Mouse (Mus musculus): ENCODE results near the gene Magi2. TPM values are rescaled to one million over a fixed set of nuclear protein-coding genes. Genes with fewer than 3 reads are reported as not detected.

The Magi2 gene
- polyA plus RNA-seq, 1 experiment from 2014 or later: 3.3 TPM

GRCm38 (mm10) chr5:20676193-20676871 is 1449.5 kb downstream of the Magi2 start:
- Histone ChIP-seq H3K4me1 (peaks cover 40% of the 10 kb centered on the region), H3K36me3 (no peaks in the 10 kb centered on the region), H3K27ac (peak overlapping the region; percentile 80), H3K9me3 (replicated peaks) (no peaks in the 10 kb centered on the region), H3K27me3 (ENCODE audit: low read depth, poor library complexity, severe bottlenecking) (no peaks in the 10 kb centered on the region), H3K4me3 (no peak overlapping the region)
- WGBS: 7% methylated on average over 7 of the region's 7 CpGs
- peak; percentile 47 for DNase-seq (ENCODE audit: low spot score)

GRCm38 (mm10) chr5:20677246-20677645 is 1450.4 kb downstream of the Magi2 start:
- WGBS: 76% methylated on average over 3 of the region's 3 CpGs
- no peaks in the 10 kb centered on the region for H3K27me3 ChIP-seq (ENCODE audit: low read depth, poor library complexity, severe bottlenecking)
- H3K4me3 ChIP-seq: no peak overlapping the region
- no peaks in the 10 kb centered on the region for H3K9me3 ChIP-seq (replicated peaks)
- H3K36me3 ChIP-seq: no peaks in the 10 kb centered on the region
- no peak for DNase-seq (ENCODE audit: low spot score)
- H3K27ac ChIP-seq: no peak overlapping the region
- H3K4me1 ChIP-seq: peaks cover 48% of the 10 kb centered on the region

GRCm38 (mm10) chr5:20678573-20678972 is 1451.7 kb downstream of the Magi2 start:
- WGBS: 44% methylated on average over 3 of the region's 3 CpGs
- H3K4me3 ChIP-seq: no peak overlapping the region
- H3K9me3 ChIP-seq (replicated peaks): no peaks in the 10 kb centered on the region
- H3K36me3 ChIP-seq: no peaks in the 10 kb centered on the region
- H3K27ac ChIP-seq: no peak overlapping the region
- no peaks in the 10 kb centered on the region for H3K27me3 ChIP-seq (ENCODE audit: low read depth, poor library complexity, severe bottlenecking)
- H3K4me1 ChIP-seq: peaks cover 48% of the 10 kb centered on the region
- no peak for DNase-seq (ENCODE audit: low spot score)

GRCm38 (mm10) chr5:20679920-20680319 is 1453.1 kb downstream of the Magi2 start:
- Histone ChIP-seq H3K4me3 (no peak overlapping the region), H3K36me3 (no peaks in the 10 kb centered on the region), H3K27me3 (ENCODE audit: low read depth, poor library complexity, severe bottlenecking) (no peaks in the 10 kb centered on the region), H3K27ac (no peak overlapping the region), H3K4me1 (peaks cover 40% of the 10 kb centered on the region), H3K9me3 (replicated peaks) (no peaks in the 10 kb centered on the region)
- DNase-seq (ENCODE audit: low spot score): no peak
- WGBS: 95% methylated on average over 6 of the region's 6 CpGs

GRCm38 (mm10) chr5:20680833-20681530 is 1454.1 kb downstream of the Magi2 start:
- no peak overlapping the region for H3K27ac ChIP-seq
- peaks cover 31% of the 10 kb centered on the region for H3K4me1 ChIP-seq
- H3K4me3 ChIP-seq: no peak overlapping the region
- H3K36me3 ChIP-seq: no peaks in the 10 kb centered on the region
- WGBS: 87% methylated on average over 15 of the region's 15 CpGs
- H3K27me3 ChIP-seq (ENCODE audit: low read depth, poor library complexity, severe bottlenecking): no peaks in the 10 kb centered on the region
- no peaks in the 10 kb centered on the region for H3K9me3 ChIP-seq (replicated peaks)
- DNase-seq (ENCODE audit: low spot score): no peak

GRCm38 (mm10) chr5:20681660-20682059 is 1454.8 kb downstream of the Magi2 start:
- Histone ChIP-seq H3K27me3 (ENCODE audit: low read depth, poor library complexity, severe bottlenecking) (no peaks in the 10 kb centered on the region), H3K36me3 (no peaks in the 10 kb centered on the region), H3K4me1 (peaks cover 25% of the 10 kb centered on the region), H3K27ac (no peak overlapping the region), H3K9me3 (replicated peaks) (no peaks in the 10 kb centered on the region), H3K4me3 (no peak overlapping the region)
- no peak for DNase-seq (ENCODE audit: low spot score)
- 73% methylated on average over 10 of the region's 10 CpGs for WGBS

GRCm38 (mm10) chr5:20682208-20682607 is 1455.4 kb downstream of the Magi2 start:
- 72% methylated on average over 7 of the region's 7 CpGs for WGBS
- Histone ChIP-seq H3K9me3 (replicated peaks) (no peaks in the 10 kb centered on the region), H3K36me3 (no peaks in the 10 kb centered on the region), H3K4me1 (peaks cover 19% of the 10 kb centered on the region), H3K27me3 (ENCODE audit: low read depth, poor library complexity, severe bottlenecking) (no peaks in the 10 kb centered on the region), H3K27ac (no peak overlapping the region), H3K4me3 (no peak overlapping the region)
- DNase-seq (ENCODE audit: low spot score): no peak

GRCm38 (mm10) chr5:20684112-20684511 is 1457.3 kb downstream of the Magi2 start:
- H3K36me3 ChIP-seq: no peaks in the 10 kb centered on the region
- no peaks in the 10 kb centered on the region for H3K27me3 ChIP-seq (ENCODE audit: low read depth, poor library complexity, severe bottlenecking)
- WGBS: 86% methylated on average over 6 of the region's 6 CpGs
- no peak overlapping the region for H3K4me3 ChIP-seq
- no peaks in the 10 kb centered on the region for H3K9me3 ChIP-seq (replicated peaks)
- no peak for DNase-seq (ENCODE audit: low spot score)
- H3K4me1 ChIP-seq: peaks cover 10% of the 10 kb centered on the region
- H3K27ac ChIP-seq: no peak overlapping the region

GRCm38 (mm10) chr5:20692230-20692629 is 1465.4 kb downstream of the Magi2 start:
- Histone ChIP-seq H3K36me3 (no peaks in the 10 kb centered on the region), H3K27me3 (ENCODE audit: low read depth, poor library complexity, severe bottlenecking) (no peaks in the 10 kb centered on the region), H3K4me3 (no peak overlapping the region), H3K27ac (no peak overlapping the region), H3K9me3 (replicated peaks) (no peaks in the 10 kb centered on the region), H3K4me1 (no peaks in the 10 kb centered on the region)
- no peak for DNase-seq (ENCODE audit: low spot score)
- WGBS: 95% methylated on average over 3 of the region's 3 CpGs

GRCm38 (mm10) chr5:20699116-20699515 is 1472.3 kb downstream of the Magi2 start:
- Histone ChIP-seq H3K9me3 (replicated peaks) (no peaks in the 10 kb centered on the region), H3K36me3 (no peaks in the 10 kb centered on the region), H3K4me3 (no peak overlapping the region), H3K27ac (no peak overlapping the region), H3K4me1 (peaks cover 7% of the 10 kb centered on the region; the same call in 1 of the 2 replicates), H3K27me3 (ENCODE audit: low read depth, poor library complexity, severe bottlenecking) (no peaks in the 10 kb centered on the region)
- 90% methylated on average over 5 of the region's 5 CpGs for WGBS
- no peak for DNase-seq (ENCODE audit: low spot score)

GRCm38 (mm10) chr5:20701483-20702421 is 1474.9 kb downstream of the Magi2 start:
- no peaks in the 10 kb centered on the region for H3K27me3 ChIP-seq (ENCODE audit: low read depth, poor library complexity, severe bottlenecking)
- peaks cover 7% of the 10 kb centered on the region; the same call in 1 of the 2 replicates for H3K4me1 ChIP-seq
- under 1% methylated on average over 57 of the region's 57 CpGs for WGBS
- H3K27ac ChIP-seq: peak overlapping the region; percentile 95
- H3K9me3 ChIP-seq (replicated peaks): no peaks in the 10 kb centered on the region
- peak overlapping the region; percentile 79 for H3K4me3 ChIP-seq
- DNase-seq (ENCODE audit: low spot score): peak; percentile 87
- H3K36me3 ChIP-seq: no peaks in the 10 kb centered on the region

GRCm38 (mm10) chr5:20702480-20703303 is 1475.9 kb downstream of the Magi2 start:
- Histone ChIP-seq H3K9me3 (replicated peaks) (no peaks in the 10 kb centered on the region), H3K4me1 (peaks cover 7% of the 10 kb centered on the region; the same call in 1 of the 2 replicates), H3K27me3 (ENCODE audit: low read depth, poor library complexity, severe bottlenecking) (no peaks in the 10 kb centered on the region), H3K4me3 (peak overlapping the region; percentile 79), H3K36me3 (no peaks in the 10 kb centered on the region), H3K27ac (peak overlapping the region; percentile 95)
- WGBS: 1% methylated on average over 57 of the region's 57 CpGs
- peak; percentile 66 for DNase-seq (ENCODE audit: low spot score)
